Mouse (Mus musculus): Measurements from ENCODE around the gene 1700019D03Rik. TPM values are rescaled to one million over a fixed set of nuclear protein-coding genes. Genes with fewer than 3 reads are reported as not detected.

The 1700019D03Rik gene
- 0.72 TPM for polyA plus RNA-seq (2014; fragmentation: Illumina TruSeq; extraction: RNeasy Lipid Tissue Mini Kit (QIAGEN cat#74804); ENCODE audit: insufficient read depth, low read depth, low replicate concordance)

DNA sequence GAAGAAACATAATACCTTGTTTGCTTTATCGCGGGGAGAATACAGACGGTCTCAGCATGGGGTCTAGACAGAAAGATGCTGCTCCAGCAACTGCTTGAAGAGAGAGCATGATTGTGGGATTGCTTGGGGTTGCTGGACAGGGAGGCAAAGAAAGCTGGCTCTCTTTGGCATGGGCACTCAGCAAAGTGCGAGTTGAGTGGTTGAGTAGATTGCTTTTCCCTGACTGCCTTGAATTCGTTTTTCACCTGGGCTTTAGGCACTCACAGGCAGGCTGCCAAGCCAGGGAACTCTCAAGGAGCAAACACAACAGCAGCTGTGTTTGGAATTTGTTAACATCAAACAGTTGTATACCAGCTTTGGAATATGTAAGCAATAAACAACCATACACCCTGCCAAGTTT, at the start of gene 1700019D03Rik:
Gene 1700019D03Rik (minus strand): TSS at position 101 of the 400 bp plus-strand sequence.

DNA sequence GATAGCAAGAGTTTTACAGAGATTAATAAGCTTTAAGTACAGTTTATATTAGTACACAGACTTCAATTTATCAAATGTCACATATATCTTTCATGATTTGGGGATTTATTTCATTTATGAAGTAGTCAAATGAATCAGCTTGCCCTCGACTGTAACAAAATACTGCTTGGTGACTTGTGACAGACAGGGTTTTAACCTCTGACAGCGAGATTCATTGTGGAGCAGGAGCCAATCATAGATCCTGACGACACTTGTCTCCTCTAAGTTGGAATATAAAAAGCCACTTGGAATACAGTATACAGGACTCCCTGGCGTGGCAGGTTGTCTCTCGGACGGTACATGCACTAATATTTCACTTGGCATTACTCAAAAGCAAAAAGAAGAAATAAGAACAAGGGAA, 41.4 kb upstream of the 1700019D03Rik start, which contains the start of gene Mstn:
Gene Mstn (plus strand): TSS at position 301 of the 400 bp plus-strand sequence.

Other genes with a start within 250 kb of the 1700019D03Rik start
- 5.7 TPM for gene Inpp1, start 202.5 kb downstream of the 1700019D03Rik start, polyA plus RNA-seq (2014; fragmentation: Illumina TruSeq; extraction: RNeasy Lipid Tissue Mini Kit (QIAGEN cat#74804); ENCODE audit: insufficient read depth, low read depth, low replicate concordance)
- gene Hibch, start 175.2 kb downstream of the 1700019D03Rik start, polyA plus RNA-seq (2014; fragmentation: Illumina TruSeq; extraction: RNeasy Lipid Tissue Mini Kit (QIAGEN cat#74804); ENCODE audit: insufficient read depth, low read depth, low replicate concordance): 19.5 TPM
- gene Mstn, start 41.5 kb upstream of the 1700019D03Rik start, polyA plus RNA-seq (2014; fragmentation: Illumina TruSeq; extraction: RNeasy Lipid Tissue Mini Kit (QIAGEN cat#74804); ENCODE audit: insufficient read depth, low read depth, low replicate concordance): not detected
- not detected for gene 1700019A02Rik, start 167.5 kb upstream of the 1700019D03Rik start, polyA plus RNA-seq (2014; fragmentation: Illumina TruSeq; extraction: RNeasy Lipid Tissue Mini Kit (QIAGEN cat#74804); ENCODE audit: insufficient read depth, low read depth, low replicate concordance)